Mouse (Mus musculus) liver, embryonic 13.5 days (tissue): ENCODE data around the gene Rnf220. TPM values are rescaled to one million over a fixed set of nuclear protein-coding genes. Genes with fewer than 3 reads are reported as not detected.

ENCODE experiments used
- ATAC-seq: fragments of 200-750 bp; cut with Nextera tagmentation; 2 replicates; pipeline ENCODE4 v1.8.0; 2017; ENCODE audit warnings: low read depth, mild to moderate bottlenecking, moderate number of reproducible peaks, moderate library complexity
- DNase-seq: peaks from one replicate; pipeline ENCODE4 v3.0.0; 2022
- H3K27ac ChIP-seq: fragments of 300-500 bp; sonication (generic); 2 replicates; pipeline ENCODE4 v1.5.1; 2015; ENCODE audit warnings: moderate library complexity, mild to moderate bottlenecking, inconsistent platforms
- H3K27me3 ChIP-seq: fragments of 300-500 bp; sonication (generic); 2 replicates; pipeline ENCODE4 v1.6.1; 2015; ENCODE audit warnings: mild to moderate bottlenecking, inconsistent platforms
- H3K36me3 ChIP-seq: fragments of 300-500 bp; sonication (generic); 2 replicates; pipeline ENCODE4 v1.6.1; 2015; ENCODE audit warnings: mild to moderate bottlenecking, inconsistent platforms
- H3K4me1 ChIP-seq: fragments of 300-500 bp; sonication (generic); replicated peaks from 2 replicates; pipeline ENCODE4 v1.6.1; 2015; ENCODE audit warnings: inconsistent platforms
- H3K4me2 ChIP-seq: fragments of 300-500 bp; sonication (generic); 2 replicates; pipeline ENCODE4 v1.6.1; 2015; ENCODE audit warnings: inconsistent platforms, mild to moderate bottlenecking, moderate library complexity
- H3K4me3 ChIP-seq: fragments of 300-500 bp; sonication (generic); replicated peaks from 2 replicates; pipeline ENCODE4 v1.5.1; 2015; ENCODE audit warnings: mild to moderate bottlenecking, inconsistent platforms
- H3K9ac ChIP-seq: fragments of 300-500 bp; sonication (generic); 2 replicates; pipeline ENCODE4 v1.6.1; 2015; ENCODE audit warnings: mild to moderate bottlenecking, inconsistent platforms
- H3K9me3 ChIP-seq: fragments of 300-500 bp; sonication (generic); replicated peaks from 2 replicates; pipeline ENCODE4 v1.6.1; 2016; ENCODE audit warnings: inconsistent platforms
- WGBS: fragments of 180-500 bp; shearing (Covaris S2); methylation state at CpG from one replicate; pipeline ENCODE4 v1.1.7; 2015; ENCODE audit not compliant: insufficient replicate concordance; 5-methylcytosine and 5-hydroxymethylcytosine counted together
- polyA plus RNA-seq: library from polyadenylated mRNA; unstranded; fragments of >200 nt; fragmentation: Nextera tagmentation; extraction: Ambion mirVana; gene quantifications from 2 replicates; pipeline ENCODE4 v1.2.1, GENCODE M21; 2015

The Rnf220 gene
- polyA plus RNA-seq, 1 experiment from 2014 or later = 31.6 TPM

DNA sequence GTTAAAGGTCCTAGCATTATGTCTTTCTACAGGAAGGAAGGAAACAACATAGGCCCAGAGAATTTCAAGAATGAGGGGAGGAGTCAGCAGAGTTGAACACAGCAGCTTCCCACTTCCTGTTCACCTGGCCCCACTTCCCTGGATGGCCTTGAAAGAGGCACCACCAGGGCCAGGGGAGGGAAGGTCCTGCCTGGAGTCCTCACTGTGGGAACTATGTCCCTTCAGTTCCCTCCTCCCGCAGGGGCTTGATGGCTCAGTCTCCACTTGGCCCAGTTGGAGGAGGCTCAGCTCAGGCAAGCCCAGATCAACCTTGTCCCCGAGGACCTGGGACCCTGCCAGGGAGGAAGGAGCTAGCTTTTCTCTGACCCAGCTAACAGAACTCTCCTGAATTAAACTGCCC is 140.6 kb downstream of the Rnf220 start:
- ATAC-seq (no peak), DNase-seq (no peak)
- H3K9me3 ChIP-seq = no peaks in the 10 kb centered on the region
- 0 out of 2 replicates have a peak, but pooled peaks cover 7% of the 10 kb centered on the region for H3K4me1 ChIP-seq
- H3K36me3 ChIP-seq = no peaks in the 10 kb centered on the region
- no peak overlapping the region for H3K4me2 ChIP-seq
- H3K27me3 ChIP-seq = no peaks in the 10 kb centered on the region; the same call in 1 of the 2 replicates
- H3K4me3 ChIP-seq = no peak overlapping the region
- no peak overlapping the region for H3K27ac ChIP-seq
- no peak overlapping the region for H3K9ac ChIP-seq
- WGBS = 45% methylated on average over 2 of the region's 2 CpGs

DNA sequence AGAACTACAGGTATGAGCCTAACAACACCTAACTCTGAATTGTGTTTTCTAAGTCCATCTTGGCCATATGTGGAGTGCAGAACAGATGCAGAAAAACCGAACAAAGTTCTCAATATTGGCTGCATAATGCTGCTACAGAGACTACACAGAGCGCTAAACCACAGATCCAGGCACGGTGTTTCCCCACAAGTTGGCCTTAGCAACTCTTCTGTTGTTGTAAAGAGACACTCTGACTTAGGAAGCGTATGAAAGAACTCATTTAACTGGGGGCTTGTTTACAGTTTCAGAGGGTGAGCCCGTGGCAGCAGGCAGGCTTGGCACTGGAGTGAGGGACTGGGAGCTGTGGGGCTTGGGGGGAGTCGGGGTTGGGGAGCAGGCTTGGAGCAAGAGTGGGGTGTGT is 142.2 kb downstream of the Rnf220 start:
- ATAC-seq (no peak), DNase-seq (no peak)
- no peak overlapping the region for H3K4me2 ChIP-seq
- H3K9ac ChIP-seq = no peak overlapping the region
- H3K9me3 ChIP-seq = no peaks in the 10 kb centered on the region
- WGBS = 64% methylated on average over 6 of the region's 6 CpGs
- H3K4me3 ChIP-seq = no peak overlapping the region
- H3K36me3 ChIP-seq = no peaks in the 10 kb centered on the region
- no peak overlapping the region for H3K27ac ChIP-seq
- no peaks in the 10 kb centered on the region; the same call in 1 of the 2 replicates for H3K27me3 ChIP-seq
- 0 out of 2 replicates have a peak, but pooled peaks cover 7% of the 10 kb centered on the region for H3K4me1 ChIP-seq

- Histone ChIP-seq H3K9me3 (no peaks in the 10 kb centered on the region), H3K4me3 (no peak overlapping the region), H3K27ac (no peak overlapping the region), H3K4me1 (0 out of 2 replicates have a peak, but pooled peaks cover 7% of the 10 kb centered on the region), H3K4me2 (no peak overlapping the region), H3K27me3 (no peaks in the 10 kb centered on the region; the same call in 1 of the 2 replicates), H3K36me3 (no peaks in the 10 kb centered on the region), H3K9ac (no peak overlapping the region)
- ATAC-seq = no peak
- DNase-seq = no peak
- 56% methylated on average over 9 of the region's 9 CpGs for WGBS
These were observed 143.9 kb downstream of the Rnf220 start for GRCm38 (mm10) chr4:117352957-117353356.

DNA sequence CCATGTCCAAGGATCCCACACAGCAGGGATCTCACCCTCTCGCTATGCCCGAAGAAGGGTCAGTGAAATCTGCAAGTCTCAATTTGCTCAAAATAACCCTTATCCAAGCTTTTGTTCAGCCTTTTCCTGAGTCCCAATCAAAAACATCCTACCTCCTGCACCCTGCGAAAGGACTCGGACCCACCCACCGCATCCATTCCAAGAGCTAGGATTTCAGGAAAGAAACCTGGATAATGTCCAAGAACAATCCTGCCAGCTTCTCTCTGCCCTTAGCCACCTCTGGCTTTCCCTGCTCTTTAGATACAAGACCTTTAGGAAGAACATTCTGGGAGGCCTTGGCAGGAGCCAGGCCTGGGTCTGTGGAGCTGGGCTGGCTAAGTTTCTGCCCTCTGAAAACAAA is 144.8 kb downstream of the Rnf220 start:
- H3K27me3 ChIP-seq = no peaks in the 10 kb centered on the region; the same call in 1 of the 2 replicates
- no peak overlapping the region for H3K4me2 ChIP-seq
- WGBS = 78% methylated on average over 5 of the region's 5 CpGs
- no peak overlapping the region for H3K9ac ChIP-seq
- H3K4me3 ChIP-seq = no peak overlapping the region
- no peaks in the 10 kb centered on the region for H3K36me3 ChIP-seq
- H3K9me3 ChIP-seq = no peaks in the 10 kb centered on the region
- DNase-seq (no peak), ATAC-seq (no peak)
- no peak overlapping the region for H3K27ac ChIP-seq
- H3K4me1 ChIP-seq = 0 out of 2 replicates have a peak, but pooled peaks cover 7% of the 10 kb centered on the region

- WGBS = 78% methylated on average over 12 of the region's 12 CpGs
- no peaks in the 10 kb centered on the region for H3K9me3 ChIP-seq
- no peak overlapping the region for H3K4me2 ChIP-seq
- no peaks in the 10 kb centered on the region for H3K36me3 ChIP-seq
- ATAC-seq (no peak), DNase-seq (no peak)
- no peaks in the 10 kb centered on the region for H3K27me3 ChIP-seq
- no peak overlapping the region for H3K9ac ChIP-seq
- no peak overlapping the region for H3K27ac ChIP-seq
- no peaks in the 10 kb centered on the region for H3K4me1 ChIP-seq
- no peak overlapping the region for H3K4me3 ChIP-seq
These were observed 146.6 kb downstream of the Rnf220 start for GRCm38 (mm10) chr4:117350139-117350693.

GRCm38 (mm10) chr4:117349327-117349726 is 147.5 kb downstream of the Rnf220 start:
- H3K36me3 ChIP-seq = no peaks in the 10 kb centered on the region
- no peak overlapping the region for H3K27ac ChIP-seq
- DNase-seq (no peak), ATAC-seq (no peak)
- no peak overlapping the region for H3K4me3 ChIP-seq
- no peak overlapping the region for H3K9ac ChIP-seq
- H3K4me2 ChIP-seq = no peak overlapping the region
- no peaks in the 10 kb centered on the region for H3K9me3 ChIP-seq
- no peaks in the 10 kb centered on the region for H3K27me3 ChIP-seq
- 47% methylated on average over 2 of the region's 2 CpGs for WGBS
- H3K4me1 ChIP-seq = no peaks in the 10 kb centered on the region

DNA sequence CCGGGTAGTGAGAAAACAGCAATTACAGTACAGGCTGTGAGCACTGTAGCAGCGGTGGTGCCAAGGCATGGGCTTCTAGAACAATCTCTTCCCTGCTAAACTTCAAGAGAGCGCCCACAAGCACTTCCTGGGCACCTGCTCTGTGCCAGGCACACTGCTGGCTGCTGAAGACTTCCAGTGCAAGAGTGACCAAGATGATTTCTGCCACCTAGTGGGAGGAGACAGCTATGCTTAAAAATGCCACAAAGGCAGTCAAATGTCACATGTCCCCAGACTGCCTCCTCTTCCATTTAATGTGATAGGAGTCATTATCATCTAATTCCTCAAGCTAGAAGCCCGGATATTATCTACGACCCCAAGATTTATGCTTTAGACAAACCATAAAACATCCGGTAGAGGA is 150.8 kb downstream of the Rnf220 start:
- H3K27me3 ChIP-seq = no peaks in the 10 kb centered on the region
- H3K4me1 ChIP-seq = no peaks in the 10 kb centered on the region
- no peak overlapping the region for H3K9ac ChIP-seq
- no peak overlapping the region for H3K4me3 ChIP-seq
- DNase-seq = peak; percentile 15
- H3K9me3 ChIP-seq = no peaks in the 10 kb centered on the region
- H3K4me2 ChIP-seq = no peak overlapping the region
- no peaks in the 10 kb centered on the region for H3K36me3 ChIP-seq
- no peak overlapping the region for H3K27ac ChIP-seq
- 40% methylated on average over 6 of the region's 6 CpGs for WGBS
- ATAC-seq = no peak

- DNase-seq = no peak
- Histone ChIP-seq H3K27ac (no peak overlapping the region), H3K4me3 (no peak overlapping the region), H3K9ac (no peak overlapping the region), H3K4me1 (no peaks in the 10 kb centered on the region), H3K36me3 (no peaks in the 10 kb centered on the region), H3K27me3 (no peaks in the 10 kb centered on the region), H3K9me3 (no peaks in the 10 kb centered on the region), H3K4me2 (no peak overlapping the region)
- no peak for ATAC-seq
- WGBS = 68% methylated on average over 8 of the region's 8 CpGs
These were observed 153.5 kb downstream of the Rnf220 start for GRCm38 (mm10) chr4:117343385-117343784.

DNA sequence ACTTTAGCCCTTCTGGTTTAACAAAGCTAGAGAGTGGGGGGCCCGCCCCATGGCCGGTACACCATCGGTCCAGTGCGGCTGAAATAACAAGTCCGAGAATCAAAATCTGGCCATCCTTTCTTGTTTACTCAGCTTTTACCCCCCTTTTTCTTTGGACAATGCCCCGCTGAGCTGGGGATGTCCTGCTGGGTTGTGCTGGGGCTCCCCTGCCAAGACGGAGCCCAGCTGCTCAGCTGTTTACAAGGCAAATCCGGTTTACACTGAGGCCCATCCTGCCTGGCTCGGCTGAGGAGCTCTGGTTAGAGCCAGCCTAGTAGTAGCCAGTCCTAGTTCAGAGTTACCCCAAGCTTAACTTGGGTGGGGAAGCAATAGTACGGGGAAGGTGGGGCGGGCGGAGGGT is 154.1 kb downstream of the Rnf220 start:
- no peak for ATAC-seq
- Histone ChIP-seq H3K36me3 (no peaks in the 10 kb centered on the region), H3K4me3 (no peak overlapping the region), H3K9ac (no peak overlapping the region), H3K27me3 (no peaks in the 10 kb centered on the region), H3K27ac (no peak overlapping the region), H3K4me1 (no peaks in the 10 kb centered on the region), H3K9me3 (no peaks in the 10 kb centered on the region), H3K4me2 (no peak overlapping the region)
- WGBS = 65% methylated on average over 12 of the region's 12 CpGs
- no peak for DNase-seq

DNA sequence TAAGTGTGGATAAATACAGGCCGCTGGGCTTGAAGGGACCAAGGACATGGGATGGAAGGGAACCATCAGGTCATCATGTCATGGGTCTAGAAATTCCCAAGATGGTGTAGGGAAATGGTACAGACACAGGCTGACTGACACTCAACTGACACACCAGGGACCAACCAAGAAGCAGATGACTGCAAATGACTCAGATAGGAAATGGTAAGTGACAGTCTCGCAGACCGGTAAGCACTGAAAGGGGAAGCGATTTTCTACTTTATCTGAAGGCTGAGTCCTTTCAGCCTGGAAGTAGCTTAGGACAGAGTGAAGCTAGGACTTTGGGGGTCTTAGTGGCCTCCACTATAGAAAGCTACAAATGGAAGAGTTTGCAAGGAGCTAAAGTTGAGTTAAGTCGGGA is 155.6 kb downstream of the Rnf220 start:
- no peak overlapping the region for H3K9ac ChIP-seq
- H3K4me3 ChIP-seq = no peak overlapping the region
- no peaks in the 10 kb centered on the region for H3K27me3 ChIP-seq
- H3K4me2 ChIP-seq = no peak overlapping the region
- DNase-seq (no peak), ATAC-seq (no peak)
- H3K27ac ChIP-seq = no peak overlapping the region
- H3K4me1 ChIP-seq = no peaks in the 10 kb centered on the region
- no peaks in the 10 kb centered on the region for H3K36me3 ChIP-seq
- H3K9me3 ChIP-seq = no peaks in the 10 kb centered on the region
- WGBS = 47% methylated on average over 5 of the region's 5 CpGs

- H3K4me3 ChIP-seq = no peak overlapping the region
- no peak overlapping the region for H3K9ac ChIP-seq
- no peaks in the 10 kb centered on the region for H3K9me3 ChIP-seq
- no peak overlapping the region for H3K27ac ChIP-seq
- no peaks in the 10 kb centered on the region for H3K4me1 ChIP-seq
- H3K4me2 ChIP-seq = no peak overlapping the region
- no peaks in the 10 kb centered on the region for H3K36me3 ChIP-seq
- DNase-seq (no peak), ATAC-seq (no peak)
- H3K27me3 ChIP-seq = no peaks in the 10 kb centered on the region; the same call in 1 of the 2 replicates
These were observed 157.1 kb downstream of the Rnf220 start for GRCm38 (mm10) chr4:117339796-117340195.

- Histone ChIP-seq H3K4me2 (no peak overlapping the region), H3K4me1 (no peaks in the 10 kb centered on the region), H3K27me3 (peaks cover 4% of the 10 kb centered on the region; the same call in 1 of the 2 replicates), H3K36me3 (no peaks in the 10 kb centered on the region), H3K27ac (no peak overlapping the region), H3K9me3 (no peaks in the 10 kb centered on the region), H3K4me3 (no peak overlapping the region), H3K9ac (no peak overlapping the region)
- DNase-seq = no peak
- ATAC-seq = no peak
- WGBS = 54% methylated on average over 11 of the region's 11 CpGs
These were observed 165.9 kb downstream of the Rnf220 start for GRCm38 (mm10) chr4:117330836-117331475.
